Mouse (Mus musculus) cerebellum, adult 2 months (tissue): ENCODE results near the gene Dock2.

Source experiments
- CTCF ChIP-seq: fragments of 200-500 bp; IDR thresholded peaks from 2 replicates; pipeline ENCODE4 v1.5.1; 2011; ENCODE audit warnings: low read depth, mild to moderate bottlenecking, control low read depth, low read length, moderate library complexity, borderline replicate concordance; ENCODE audit not compliant: insufficient read depth
- POLR2A ChIP-seq: fragments of 200-500 bp; IDR thresholded peaks from 2 replicates; pipeline ENCODE4 v1.6.1; 2011; ENCODE audit warnings: low read length, control low read depth, borderline replicate concordance; ENCODE audit not compliant: insufficient read depth

- TF ChIP-seq POLR2A = no peak
- TF ChIP-seq CTCF = no peak
Measured at GRCm38 (mm10) chr11:34762125-34762524, 21.6 kb downstream of the Dock2 start.
